9 mouse cellular contexts compared by ENCODE assay signal in the genomic region with DNA sequence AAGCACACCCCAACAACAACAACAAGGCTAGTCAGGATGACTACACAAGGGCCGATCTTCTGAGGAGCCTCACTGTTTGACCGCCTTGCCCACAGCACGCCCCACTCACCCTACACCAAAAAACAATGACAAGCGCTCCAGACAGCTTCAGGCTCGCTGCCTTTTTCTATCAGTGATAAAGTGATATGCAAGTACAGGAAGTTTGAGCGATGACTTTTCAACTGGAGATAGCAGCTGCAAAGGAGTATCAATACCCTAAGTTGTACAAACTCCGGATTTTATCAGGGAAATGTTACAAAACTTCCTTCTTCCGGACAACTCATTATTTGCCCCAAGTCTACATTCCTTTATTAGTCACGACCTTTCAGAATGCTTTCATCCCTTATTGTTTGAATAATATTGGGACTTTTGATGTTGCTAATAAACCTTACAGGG. TPM values are rescaled to one million over a fixed set of nuclear protein-coding genes. Genes with fewer than 3 reads are reported as not detected.
DNase-seq lines count a peak whose midpoint lies in the region; ATAC-seq and TF ChIP-seq lines count a peak whose summit lies in the region.
"Had no signal": no experiment of that assay in that cellular context is flagged by ENCODE, and none has a peak within 500 bp of the region (broad histone marks: within the 10 kb centered on the region; RNA-seq: fewer than 3 reads in every experiment).

No protein-coding gene starts in this region.

- no peak for ATAC-seq in hindbrain, embryonic 14.5 days (ENCODE audit: low FRiP score)
- ATAC-seq in midbrain, embryonic 11.5 days (ENCODE audit: low FRiP score): no peak

- H3K4me3 ChIP-seq in left cerebral cortex, adult 2 months: peak overlapping the region; percentile 75
- H3K4me3 ChIP-seq in brown adipose tissue, adult 24 weeks (ENCODE audit: insufficient read depth, low read depth, low read length): peak overlapping the region; percentile 100
- H3K4me3 ChIP-seq in hindbrain, embryonic 14.5 days (replicated peaks; ENCODE audit: low read length): peak overlapping the region; percentile 99
- peak overlapping the region; percentile 60 for H3K4me3 ChIP-seq in midbrain, embryonic 11.5 days (ENCODE audit: low read depth, low read length)

- H3K27ac ChIP-seq in left cerebral cortex, adult 2 months: no peak overlapping the region
- 0 out of 2 replicates have a peak overlapping the region, but pooled peaks have one; percentile 0 for H3K27ac ChIP-seq in brown adipose tissue, adult 24 weeks (replicated peaks; ENCODE audit: low read depth, low read length)
- no peak overlapping the region for H3K27ac ChIP-seq in hindbrain, embryonic 14.5 days
- H3K27ac ChIP-seq in midbrain, embryonic 11.5 days (ENCODE audit: low read depth, low read length): no peak overlapping the region

- no peak for TF ChIP-seq CTCF in left cerebral cortex, adult 2 months (IDR thresholded peaks at IDR 0.05)

- intact Hi-C loops in left cerebral cortex, adult 2 months (cut with DNase I): loop anchor here (5.0 kb wide), 3 partner anchors 46 to 101 kb away; no protein-coding TSS in a partner anchor
- intact Hi-C loops in left cerebral cortex, postnatal 14 days (cut with DNase I): no loop called here

- H3K4me1 ChIP-seq in brown adipose tissue, adult 24 weeks (ENCODE audit: control insufficient read depth, insufficient read depth, insufficient read length, low read length): peaks cover 16% of the 10 kb centered on the region
- H3K4me1 ChIP-seq in hindbrain, embryonic 14.5 days (replicated peaks; ENCODE audit: control insufficient read depth, insufficient read depth, low read length): peaks cover 20% of the 10 kb centered on the region
- peaks cover 5% of the 10 kb centered on the region for H3K4me1 ChIP-seq in midbrain, embryonic 11.5 days (ENCODE audit: control insufficient read depth, insufficient read depth, low read length)

- H3K36me3 ChIP-seq in hindbrain, embryonic 14.5 days (replicated peaks; ENCODE audit: control insufficient read depth, insufficient read depth): no peaks in the 10 kb centered on the region
- 0 out of 2 replicates have a peak, but pooled peaks cover 2% of the 10 kb centered on the region for H3K36me3 ChIP-seq in midbrain, embryonic 11.5 days (ENCODE audit: control insufficient read depth, insufficient read depth, low read length)

- H3K9ac ChIP-seq in hindbrain, embryonic 14.5 days: peak overlapping the region; percentile 99
- no peak overlapping the region for H3K9ac ChIP-seq in midbrain, embryonic 11.5 days (ENCODE audit: low read length)

- no peaks in the 10 kb centered on the region for H3K9me3 ChIP-seq in hindbrain, embryonic 14.5 days (ENCODE audit: control insufficient read depth, low read length)
- no peaks in the 10 kb centered on the region; the same call in 1 of the 2 replicates for H3K9me3 ChIP-seq in midbrain, embryonic 11.5 days (ENCODE audit: control insufficient read depth, low read length)

- 50% methylated on average over 9 of the region's 9 CpGs for WGBS in hindbrain, embryonic 14.5 days
- WGBS in midbrain, embryonic 11.5 days: 72% methylated on average over 9 of the region's 9 CpGs

- peak overlapping the region; percentile 93 for H3K4me2 ChIP-seq in hindbrain, embryonic 14.5 days (replicated peaks)
- H3K4me2 ChIP-seq in midbrain, embryonic 11.5 days: peak overlapping the region; percentile 88

- no peak for DNase-seq in left cerebral cortex, adult 2 months (ENCODE audit: extremely low spot score in 1 of 2, low spot score in 2 of 2)
- no peak for DNase-seq in left cerebral cortex, postnatal 14 days (ENCODE audit: low spot score in 2 of 2)
- DNase-seq in hindbrain, embryonic 14.5 days (ENCODE audit: low spot score): no peak
- peak; percentile 88 for DNase-seq in midbrain, embryonic 11.5 days (ENCODE audit: low spot score, missing footprints)
- DNase-seq in frontal cortex, postnatal 14 days (ENCODE audit: low spot score in 2 of 2): no peak
- no peak for DNase-seq in cerebellum, adult 11-12 months
- no peak for DNase-seq in MN1 (ENCODE audit: low spot score)

- 0 out of 2 replicates have a peak, but pooled peaks cover 5% of the 10 kb centered on the region for H3K27me3 ChIP-seq in hindbrain, embryonic 14.5 days (ENCODE audit: control insufficient read depth, insufficient read depth, low read length)
- H3K27me3 ChIP-seq in midbrain, embryonic 11.5 days (ENCODE audit: control insufficient read depth, insufficient read depth, low read length): peaks cover 16% of the 10 kb centered on the region

RNA-seq across cellular contexts. Expression of a gene that starts 1.5 kb away (rescaled TPM):
- 10 to 100 TPM; 18.1 to 19.9 TPM for total RNA-seq in left cerebral cortex, adult 2 months (2021)
- 10 to 100 TPM; 23.6 to 25.7 TPM for total RNA-seq in left cerebral cortex, postnatal 14 days (2021)
- polyA plus RNA-seq in brown adipose tissue, adult 24 weeks (2012; ENCODE audit: insufficient read depth, insufficient read length, missing spikeins): 16.5 and 18.5 TPM in 2 replicates
- 47.2 and 47.4 TPM in 2 replicates for polyA plus RNA-seq in hindbrain, embryonic 14.5 days (2014; fragmentation: Nextera tagmentation; extraction: Ambion mirVana)
- polyA plus RNA-seq in midbrain, embryonic 11.5 days (2014; fragmentation: Nextera tagmentation; extraction: Ambion mirVana): 36.3 and 37.2 TPM in 2 replicates

RNA-seq across cellular contexts. Expression of a gene that starts 32.4 kb away (rescaled TPM):
- under 1 TPM in 1 of 2 experiments, not detected in 1; 0.28 TPM for total RNA-seq in left cerebral cortex, adult 2 months (2021)
- under 1 TPM; 0.40 to 0.51 TPM for total RNA-seq in left cerebral cortex, postnatal 14 days (2021)
- not detected in 2 replicates for polyA plus RNA-seq in brown adipose tissue, adult 24 weeks (2012; ENCODE audit: insufficient read depth, insufficient read length, missing spikeins)
- 0.37 TPM in 1 of 2 replicates, not detected in the other for polyA plus RNA-seq in hindbrain, embryonic 14.5 days (2014; fragmentation: Nextera tagmentation; extraction: Ambion mirVana)
- polyA plus RNA-seq in midbrain, embryonic 11.5 days (2014; fragmentation: Nextera tagmentation; extraction: Ambion mirVana): 1.1 and 1.8 TPM in 2 replicates
- total RNA-seq: common myeloid progenitor, adult 5-6 weeks had no signal
